ENCODE assay signal across 13 mouse cellular contexts in the genomic region with DNA sequence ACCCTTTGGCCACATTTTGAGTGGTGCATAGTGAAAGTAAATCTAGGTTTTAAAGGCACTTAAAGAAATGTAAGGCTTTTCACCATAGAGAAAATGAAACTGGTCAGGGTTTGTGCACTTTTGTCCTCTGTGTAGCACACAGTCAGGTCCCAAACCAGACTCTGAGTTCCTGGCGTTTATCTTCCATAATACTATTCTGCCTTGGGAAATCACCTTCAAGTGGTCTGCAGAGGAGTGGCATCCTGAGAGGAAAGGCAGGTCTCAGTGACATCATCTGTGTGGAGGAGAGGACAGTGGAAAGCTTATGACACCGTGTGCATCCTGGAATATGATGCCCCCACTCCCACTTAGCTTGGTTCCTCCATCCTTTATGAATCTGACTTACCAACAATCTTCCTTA. TPM values are rescaled to one million over a fixed set of nuclear protein-coding genes. Genes with fewer than 3 reads are reported as not detected.
DNase-seq lines count a peak whose midpoint lies in the region; ATAC-seq and TF ChIP-seq lines count a peak whose summit lies in the region.
"Had no signal": no experiment of that assay in that cellular context is flagged by ENCODE, and none has a peak within 500 bp of the region (broad histone marks: within the 10 kb centered on the region; RNA-seq: fewer than 3 reads in every experiment).

No protein-coding gene starts in this region.

- WGBS in kidney, embryonic 16.5 days = 17% methylated on average over 2 of the region's 2 CpGs
- WGBS in macrophage (ENCODE audit: missing documents) = 3% methylated on average over 2 of the region's 2 CpGs

- ATAC-seq in kidney, embryonic 16.5 days (ENCODE audit: low FRiP score, low TSS enrichment) = no peak
- 0 out of 2 replicates have a peak, but pooled peaks have one; percentile 32 for ATAC-seq in erythroid progenitor cell, adult 5-6 weeks (replicated peaks; ENCODE audit: low FRiP score, poor library complexity, severe bottlenecking)

- intact Hi-C loops in left cerebral cortex, adult 2 months (cut with DNase I) = no loop called here

- H3K9ac ChIP-seq in kidney, embryonic 16.5 days (replicated peaks; ENCODE audit: low read length) = no peak overlapping the region
- peak overlapping the region; percentile 78 for H3K9ac ChIP-seq in CH12.LX (ENCODE audit: insufficient read depth, low read depth)
- H3K9ac ChIP-seq: embryonic facial prominence, embryonic 15.5 days had no signal

- TF ChIP-seq EP300 in CH12.LX (IDR thresholded peaks at IDR 0.05; ENCODE audit: low read length) = peak; percentile 20; the same call in 1 of the 2 replicates

- H3K27ac ChIP-seq in kidney, embryonic 16.5 days (ENCODE audit: low read length) = no peak overlapping the region
- no peak overlapping the region for H3K27ac ChIP-seq in CH12.LX (ENCODE audit: insufficient read depth, low read depth)
- no peak overlapping the region; the same call in 1 of the 2 replicates for H3K27ac ChIP-seq in macrophage
- no peak overlapping the region for H3K27ac ChIP-seq in left cerebral cortex, adult 2 months
- H3K27ac ChIP-seq: embryonic facial prominence, embryonic 15.5 days had no signal

- no peak overlapping the region for H3K4me3 ChIP-seq in kidney, embryonic 16.5 days (ENCODE audit: low read length)
- peak overlapping the region; percentile 34 to 42 (median 38) for H3K4me3 ChIP-seq in CH12.LX (replicated peaks in 1 of 3; ENCODE audit: low read depth in 2 of 3, low read length in 2 of 3, poor library complexity in 1 of 3)
- H3K4me3 ChIP-seq in macrophage (ENCODE audit: inconsistent target) = peak overlapping the region; percentile 30
- no peak overlapping the region for H3K4me3 ChIP-seq in left cerebral cortex, adult 2 months
- H3K4me3 ChIP-seq: embryonic facial prominence, embryonic 15.5 days had no signal

- 0 out of 2 replicates have a peak overlapping the region, but pooled peaks have one; percentile 21 for H3K4me2 ChIP-seq in kidney, embryonic 16.5 days (replicated peaks; ENCODE audit: low read depth, low read length)
- H3K4me2 ChIP-seq in CH12.LX (ENCODE audit: insufficient read depth, low read depth, poor library complexity, severe bottlenecking) = peak overlapping the region; percentile 90
- H3K4me2 ChIP-seq: embryonic facial prominence, embryonic 15.5 days had no signal

- TF ChIP-seq RAD21 in CH12.LX (IDR thresholded peaks at IDR 0.05; ENCODE audit: low read depth, low read length) = no peak

- in situ Hi-C loops in CH12.LX (cut with MboI; ENCODE audit: low pct_ligation_motif_present, low pct_unique_long_range_greater_than_20kb, low sequenced_read_pairs) = no loop called here

- dilution Hi-C loops in CH12.LX (cut with MboI; ENCODE audit: extremely low pct_ligation_motif_present, extremely low pct_unique_long_range_greater_than_20kb, low sequenced_read_pairs) = no loop called here

- DNase-seq in kidney, postnatal 4 days = no peak
- DNase-seq in CH12.LX (ENCODE audit: extremely low read depth) = peak; percentile 31
- no peak for DNase-seq in left cerebral cortex, adult 2 months (ENCODE audit: extremely low spot score in 1 of 2, low spot score in 2 of 2)
- no peak for DNase-seq in neural tube, embryonic 10.5 days (ENCODE audit: extremely low spot score, low spot score)
- no peak for DNase-seq in urinary bladder, postnatal 4 days (ENCODE audit: low spot score in 2 of 2)
- DNase-seq: adrenal gland, postnatal 14 days; cerebellum, adult 9-11 months; kidney, adult 11 months; thymus, postnatal 4 days had no signal

- no peaks in the 10 kb centered on the region for H3K9me3 ChIP-seq in kidney, embryonic 16.5 days (ENCODE audit: low read length)
- H3K9me3 ChIP-seq in CH12.LX (replicated peaks; ENCODE audit: low read length) = no peaks in the 10 kb centered on the region
- H3K9me3 ChIP-seq: embryonic facial prominence, embryonic 15.5 days had no signal

- peaks cover 51% of the 10 kb centered on the region for H3K79me2 ChIP-seq in CH12.LX (replicated peaks; ENCODE audit: control insufficient read depth, extremely low read depth, insufficient read depth, poor library complexity, severe bottlenecking)
- H3K79me2 ChIP-seq in macrophage (ENCODE audit: inconsistent target) = peaks cover 84% of the 10 kb centered on the region

- peaks cover 16% of the 10 kb centered on the region for H3K4me1 ChIP-seq in kidney, embryonic 16.5 days (ENCODE audit: insufficient read depth, low read length)
- peaks cover 5 to 56% of the 10 kb centered on the region in 2 experiments; a peak in 3 of 4 replicates for H3K4me1 ChIP-seq in CH12.LX (ENCODE audit: control insufficient read depth in 1 of 2, insufficient read depth in 2 of 2)

- TF ChIP-seq POLR2A in CH12.LX (IDR thresholded peaks at IDR 0.05; ENCODE audit: low read depth, low read length) = no peak

- no peak for TF ChIP-seq CTCF in CH12.LX (conservative IDR thresholded peaks at IDR 0.05 in 1 of 2, IDR thresholded peaks at IDR 0.05 in 1 of 2; ENCODE audit: low read depth in 2 of 2, low read length in 2 of 2)
- no peak for TF ChIP-seq CTCF in left cerebral cortex, adult 2 months (IDR thresholded peaks at IDR 0.05)

- no peaks in the 10 kb centered on the region for H3K36me3 ChIP-seq in kidney, embryonic 16.5 days (ENCODE audit: insufficient read depth, low read length)
- H3K36me3 ChIP-seq in CH12.LX (replicated peaks in 1 of 2; ENCODE audit: control insufficient read depth in 1 of 2, insufficient read depth in 1 of 2, low read length in 1 of 2) (peaks cover 0 to 8% of the 10 kb centered on the region in 2 experiments), macrophage (ENCODE audit: inconsistent target) (no peaks in the 10 kb centered on the region)
- H3K36me3 ChIP-seq: embryonic facial prominence, embryonic 15.5 days had no signal

- no peaks in the 10 kb centered on the region for H3K27me3 ChIP-seq in kidney, embryonic 16.5 days (ENCODE audit: insufficient read depth, low read length)
- no peaks in the 10 kb centered on the region for H3K27me3 ChIP-seq in CH12.LX (replicated peaks)
- H3K27me3 ChIP-seq: embryonic facial prominence, embryonic 15.5 days had no signal

TF ChIP-seq in CH12.LX, 34 proteins besides CTCF, POLR2A, EP300 and RAD21:
- peak; percentile 43 for TF ChIP-seq ZNF384 (IDR thresholded peaks at IDR 0.05; ENCODE audit: low read depth, low read length)
- 0 out of 2 replicates have a peak, but pooled peaks have one; percentile 14 for TF ChIP-seq SIN3A (IDR thresholded peaks at IDR 0.05; ENCODE audit: low read length)
- no peak for TF ChIP-seq ELF1 (IDR thresholded peaks at IDR 0.05; ENCODE audit: low read depth, low read length)
- no peak for TF ChIP-seq UBTF (IDR thresholded peaks at IDR 0.05; ENCODE audit: low read depth, low read length)
- no peak for TF ChIP-seq PAX5 (IDR thresholded peaks at IDR 0.05; ENCODE audit: low read length)

RNA-seq across cellular contexts. Expression of gene Wdr78, which starts 8.7 kb away (rescaled TPM):
- polyA plus RNA-seq in kidney, embryonic 16.5 days (2015; fragmentation: Nextera tagmentation; extraction: Ambion mirVana) = 4.0 and 4.3 TPM in 2 replicates
- 0.71 and 1.1 TPM in 2 replicates for total RNA-seq in CH12.LX (2012; rRNA removed)
- total RNA-seq in CH12.LX (2014; rRNA removed) = 0.47 and 0.63 TPM in 2 replicates
- polyA plus RNA-seq in CH12.LX (2012; ENCODE audit: insufficient read length, low read depth) = 0.29 and 0.60 TPM in 2 replicates
- 0.72 and 1.7 TPM in 2 replicates for total RNA-seq in erythroid progenitor cell, adult 5-6 weeks (2015; ENCODE audit: low replicate concordance)
- 1.6 and 4.2 TPM in 2 replicates for total RNA-seq in erythroid progenitor cell, adult 5-6 weeks (2017; ENCODE audit: low replicate concordance)
- total RNA-seq in macrophage (2018; cell fraction: chromatin; rRNA removed) = 1 to 10 TPM in 23 of 26 experiments, under 1 TPM in 3; 0.49 to 8.2 (median 3.6) TPM
- 1 to 10 TPM in 2 of 26 experiments, under 1 TPM in 24; 0.28 to 1.4 (median 0.52) TPM for total RNA-seq in macrophage (2018; cell fraction: cytosol; rRNA removed)
- total RNA-seq in macrophage (2018; cell fraction: nucleus; rRNA removed) = 1 to 10 TPM in 20 of 26 experiments, under 1 TPM in 6; 0.52 to 7.3 (median 1.4) TPM
- 0.31 to 0.56 TPM (median 0.40 TPM) in 3 replicates for polyA plus RNA-seq in macrophage (2018)
- total RNA-seq in left cerebral cortex, adult 2 months (2021) = 10 to 100 TPM; 15.8 to 17.1 TPM

RNA-seq across cellular contexts. Expression of gene Mier1, which starts 8.9 kb away (rescaled TPM):
- polyA plus RNA-seq in kidney, embryonic 16.5 days (2015; fragmentation: Nextera tagmentation; extraction: Ambion mirVana) = 36.4 and 37.1 TPM in 2 replicates
- 34.4 and 36.2 TPM in 2 replicates for total RNA-seq in CH12.LX (2012; rRNA removed)
- total RNA-seq in CH12.LX (2014; rRNA removed) = 22.5 and 24.9 TPM in 2 replicates
- polyA plus RNA-seq in CH12.LX (2012; ENCODE audit: insufficient read length, low read depth) = 35.0 and 50.3 TPM in 2 replicates
- total RNA-seq in erythroid progenitor cell, adult 5-6 weeks (2015; ENCODE audit: low replicate concordance) = 134 and 164 TPM in 2 replicates
- 151 and 175 TPM in 2 replicates for total RNA-seq in erythroid progenitor cell, adult 5-6 weeks (2017; ENCODE audit: low replicate concordance)
- total RNA-seq in macrophage (2018; cell fraction: chromatin; rRNA removed) = 100 to 1,000 TPM; 110 to 381 (median 229) TPM
- 10 to 100 TPM; 35.9 to 60.5 (median 44.3) TPM for total RNA-seq in macrophage (2018; cell fraction: cytosol; rRNA removed)
- total RNA-seq in macrophage (2018; cell fraction: nucleus; rRNA removed) = 100 to 1,000 TPM in 18 of 26 experiments, 10 to 100 TPM in 8; 71.2 to 256 (median 116) TPM
- 21.6 to 42.7 TPM (median 27.8 TPM) in 3 replicates for polyA plus RNA-seq in macrophage (2018)
- 10 to 100 TPM; 44.9 to 45.6 TPM for total RNA-seq in left cerebral cortex, adult 2 months (2021)

Comparison
In these comparisons a context has a peak if more than half of its experiments do, and no peak if none do; other contexts are left out.
1. H3K4me3 ChIP-seq: peak in CH12.LX (3 of 3) and macrophage (single experiment); none in kidney, embryonic 16.5 days (single experiment) and left cerebral cortex, adult 2 months (single experiment).